Mouse (Mus musculus): ENCODE results near the gene Adtrp. TPM values are rescaled to one million over a fixed set of nuclear protein-coding genes. Genes with fewer than 3 reads are reported as not detected.

Gene Adtrp
- polyA plus RNA-seq, 1 experiment from 2014 or later, result not detected

DNA sequence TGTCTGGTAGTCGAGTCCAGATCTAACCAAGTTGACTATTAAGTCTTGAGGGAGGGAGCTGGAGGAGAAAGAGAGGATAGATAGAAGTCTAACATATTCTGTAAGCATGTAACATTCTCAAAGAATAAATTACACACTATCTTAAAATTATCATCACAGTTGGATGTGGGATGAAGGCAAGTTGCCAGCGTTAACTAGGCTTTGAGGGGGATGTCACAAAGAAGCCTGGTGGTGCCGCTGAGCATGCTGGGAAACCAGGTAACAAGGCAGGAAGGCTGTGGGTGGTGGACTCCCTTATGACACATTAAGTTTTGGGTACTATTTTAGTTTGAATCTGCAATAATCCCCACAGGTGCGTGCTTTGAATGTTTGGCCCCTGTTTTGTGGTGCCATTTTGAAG lies 129.4 kb downstream of the Adtrp start:
- Histone ChIP-seq H3K4me1 (ENCODE audit: control insufficient read depth, insufficient read depth, low read length) (no peaks in the 10 kb centered on the region), H3K9ac (ENCODE audit: low read length) (no peak overlapping the region), H3K36me3 (ENCODE audit: control insufficient read depth, insufficient read depth, low read length) (no peaks in the 10 kb centered on the region), H3K27me3 (ENCODE audit: control insufficient read depth, insufficient read depth, low read length) (no peaks in the 10 kb centered on the region), H3K4me2 (ENCODE audit: low read depth) (no peak overlapping the region), H3K4me3 (ENCODE audit: low read depth, low read length) (no peak overlapping the region), H3K9me3 (ENCODE audit: control insufficient read depth, low read length) (no peaks in the 10 kb centered on the region), H3K27ac (ENCODE audit: low read depth, low read length) (no peak overlapping the region)
- DNase-seq (ENCODE audit: low spot score) (no peak), ATAC-seq (ENCODE audit: insufficient read depth, low FRiP score, low TSS enrichment) (no peak)
- WGBS, result 87% methylated on average over 4 of the region's 4 CpGs

Other genes with a start within 250 kb of the Adtrp start
- gene Tmem170b, start 241.8 kb downstream of the Adtrp start, polyA plus RNA-seq (2014; fragmentation: Nextera tagmentation; extraction: Ambion mirVana), result 24.5 and 25.9 TPM in 2 replicates
- 13.0 and 13.5 TPM in 2 replicates for gene Hivep1, start 204.3 kb upstream of the Adtrp start, polyA plus RNA-seq (2014; fragmentation: Nextera tagmentation; extraction: Ambion mirVana)

Data from neural tube, embryonic 11.5 days (tissue).